Mouse (Mus musculus) gonadal fat pad, adult 2 months (tissue): ENCODE data around the gene Ercc1. TPM values are rescaled to one million over a fixed set of nuclear protein-coding genes. Genes with fewer than 3 reads are reported as not detected.

Experiments used
- DNase-seq: peaks from one replicate; pipeline ENCODE4 v3.0.0-alpha.2; 2012; ENCODE audit warnings: low read depth
- polyA plus RNA-seq: library from polyadenylated mRNA; depleted of rRNA; stranded (reverse); fragments of >200 nt; gene quantifications from 2 replicates; pipeline ENCODE4 v1.2.3, GENCODE M21; 2012

The Ercc1 gene
- polyA plus RNA-seq, 1 experiment, result 57.8 TPM

DNA sequence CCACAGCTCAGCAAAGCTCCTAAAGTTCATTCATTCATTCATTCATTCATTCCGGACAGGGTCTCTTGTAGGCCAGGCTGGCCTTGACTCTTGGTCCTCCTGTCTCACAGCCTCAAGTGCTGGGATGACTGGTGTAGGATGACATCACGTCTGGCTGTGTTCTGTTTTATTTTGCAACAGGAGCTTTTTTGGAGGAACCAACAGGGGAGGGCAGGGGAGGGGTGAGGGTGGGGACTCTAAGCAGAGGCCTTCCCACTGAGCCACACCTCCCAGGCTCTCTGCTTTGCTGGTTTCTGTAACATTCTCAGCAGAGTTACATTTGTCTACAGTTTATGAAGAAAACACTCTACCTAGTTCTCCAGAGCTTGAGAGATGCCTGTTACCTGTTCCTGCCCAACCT lies 6.5 kb upstream of the Ercc1 start:
- no peak for DNase-seq

DNA sequence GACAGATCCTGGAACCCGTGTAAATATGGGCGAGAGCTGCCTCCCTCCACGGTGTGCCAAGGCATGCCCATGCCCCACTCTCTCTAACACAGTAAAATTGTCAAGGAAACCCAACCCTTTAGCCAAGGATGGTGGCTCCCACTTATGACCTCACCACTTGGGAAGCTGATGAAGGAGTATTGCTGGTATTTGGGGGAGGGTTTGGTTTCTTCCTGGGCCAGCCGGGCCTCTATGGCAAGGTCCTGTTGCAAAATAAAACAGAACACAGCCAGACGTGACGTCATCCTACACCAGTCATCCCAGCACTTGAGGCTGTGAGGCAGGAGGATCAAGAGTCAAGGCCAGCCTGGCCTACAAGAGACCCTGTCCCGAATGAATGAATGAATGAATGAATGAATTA lies 6.0 kb upstream of the Ercc1 start:
- no peak for DNase-seq

DNA sequence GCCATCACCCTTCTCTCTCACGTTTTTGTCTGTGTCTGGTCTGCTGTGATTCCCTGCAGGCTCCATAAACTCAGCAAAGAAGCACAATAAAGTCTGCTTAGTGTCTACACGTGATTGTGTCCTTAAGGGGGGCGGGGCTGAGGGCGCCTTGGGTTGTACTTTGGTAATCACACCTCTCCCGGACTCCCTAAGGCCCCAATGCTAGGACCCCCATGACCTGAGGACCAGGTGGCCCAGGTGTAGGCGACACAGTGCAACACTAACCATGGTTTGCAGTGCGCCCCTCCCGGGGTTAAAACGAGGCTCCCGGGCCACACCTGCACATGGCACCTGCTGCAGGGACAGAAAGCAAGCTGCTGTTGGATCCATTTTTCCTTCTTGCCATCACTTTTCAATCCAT lies 3.3 kb upstream of the Ercc1 start:
- no peak for DNase-seq

DNA sequence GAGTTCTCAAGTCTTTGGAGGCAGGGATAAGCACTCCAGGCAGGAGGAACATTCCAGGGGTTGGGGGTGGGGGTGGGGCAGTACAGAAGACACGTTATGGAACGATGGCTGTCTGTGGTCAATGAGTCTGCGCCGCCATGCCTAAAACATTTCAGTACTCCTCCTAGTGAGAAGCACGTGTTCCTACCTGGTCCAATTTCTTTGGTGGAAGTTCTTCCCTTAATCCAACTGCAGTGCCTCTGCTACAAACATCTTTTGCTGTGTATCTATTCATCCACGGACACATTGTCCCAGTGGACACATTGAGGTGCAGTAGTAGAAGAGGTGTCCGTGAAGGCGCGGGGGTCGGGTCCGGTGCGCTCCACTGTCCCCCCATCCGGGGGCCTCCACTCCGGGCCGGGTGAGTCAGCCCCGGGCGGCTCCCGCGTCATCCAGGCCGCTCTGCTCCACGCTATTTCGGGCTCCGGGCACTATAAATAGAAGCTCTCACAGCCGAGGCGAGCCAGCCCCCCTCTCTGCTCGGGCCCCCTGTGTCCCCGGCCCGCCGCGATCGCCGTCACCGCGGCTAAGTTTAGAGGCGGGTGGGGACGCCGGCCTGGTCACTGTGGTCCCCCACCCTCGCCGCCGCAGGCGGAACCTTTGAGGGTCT lies 2.7 kb upstream of the Ercc1 start:
- no peak for DNase-seq

DNA sequence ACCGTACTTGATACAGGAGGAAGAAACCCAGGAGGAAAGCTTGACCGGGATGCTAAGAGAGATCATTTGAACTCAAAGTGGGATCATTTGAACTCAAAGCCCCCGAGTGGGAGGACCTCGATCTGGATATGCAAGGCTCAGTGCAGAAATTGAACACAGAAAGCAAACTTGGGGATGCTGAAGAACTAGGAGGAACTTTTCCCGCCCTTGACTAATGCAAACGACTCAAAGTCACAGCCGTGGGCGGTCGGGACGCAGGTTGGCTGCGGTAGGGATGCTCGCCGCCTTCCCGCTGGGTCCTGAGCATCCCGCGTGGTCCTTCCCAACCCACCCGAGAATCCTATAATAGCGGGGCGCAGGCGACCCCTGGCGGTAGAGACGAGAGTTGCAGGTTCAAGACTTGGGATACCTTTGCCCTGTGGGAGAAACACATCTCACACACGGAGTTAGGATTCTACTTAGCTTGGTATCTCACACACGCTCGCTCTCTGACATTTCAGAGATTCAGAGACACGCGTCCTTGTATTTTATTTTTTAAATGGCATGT lies 2.0 kb upstream of the Ercc1 start:
- DNase-seq, result no peak

DNA sequence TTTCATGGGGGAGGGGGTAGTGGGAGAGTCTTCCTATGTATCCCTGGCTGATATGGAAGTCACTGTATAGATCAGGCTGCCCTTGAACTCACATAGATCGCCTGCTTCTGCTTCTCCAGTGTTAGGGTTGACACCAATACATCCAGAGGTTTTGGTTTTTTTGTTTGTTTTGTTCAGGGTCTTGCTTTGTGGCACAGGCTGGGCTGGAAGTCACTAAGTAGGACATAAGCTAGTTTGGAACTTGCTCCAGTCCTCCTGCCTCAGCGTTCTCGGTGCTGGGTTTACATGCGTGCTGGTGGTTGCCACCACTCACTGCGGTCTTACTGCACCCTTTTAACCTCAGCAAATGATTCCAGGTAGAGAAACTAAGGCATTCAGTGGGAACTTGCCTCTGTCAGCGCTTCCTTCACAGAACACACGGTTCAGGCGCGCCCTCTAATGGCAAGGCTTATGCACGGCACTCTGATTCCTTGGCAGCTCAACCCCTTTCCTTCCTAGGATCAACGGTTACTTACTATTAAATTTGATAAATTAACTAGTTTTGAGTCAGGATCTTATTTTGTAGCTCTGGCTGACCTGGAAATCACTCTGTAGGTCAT lies 1.3 kb upstream of the Ercc1 start:
- DNase-seq, result no peak

DNA sequence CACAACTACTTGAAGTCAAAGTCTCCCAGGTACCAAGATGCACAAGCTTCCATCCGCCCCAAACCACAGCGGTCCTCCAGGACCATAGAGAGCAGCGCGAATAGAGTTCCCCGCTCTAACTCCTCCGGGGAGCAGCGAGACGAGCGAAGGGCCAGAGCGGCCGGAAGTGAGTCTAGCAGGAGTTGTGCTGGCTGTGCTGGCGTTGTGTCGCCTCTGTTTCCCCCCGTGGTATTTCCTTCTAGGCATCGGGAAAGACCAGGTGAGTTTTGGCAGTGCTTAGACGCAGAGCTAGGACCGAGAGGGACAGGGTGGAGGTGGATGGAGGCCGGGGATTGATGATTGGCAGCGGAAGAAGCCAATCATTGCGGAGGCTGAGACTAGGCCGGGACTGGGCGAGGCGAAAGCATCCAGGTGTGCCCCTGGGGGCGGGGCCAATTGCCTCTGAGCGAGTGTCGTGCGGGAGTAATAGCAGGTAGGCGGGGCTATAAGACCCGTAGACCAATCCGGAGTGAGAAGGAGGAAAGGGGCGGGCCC lies 427 bp downstream of the Ercc1 start:
- DNase-seq, result no peak

DNA sequence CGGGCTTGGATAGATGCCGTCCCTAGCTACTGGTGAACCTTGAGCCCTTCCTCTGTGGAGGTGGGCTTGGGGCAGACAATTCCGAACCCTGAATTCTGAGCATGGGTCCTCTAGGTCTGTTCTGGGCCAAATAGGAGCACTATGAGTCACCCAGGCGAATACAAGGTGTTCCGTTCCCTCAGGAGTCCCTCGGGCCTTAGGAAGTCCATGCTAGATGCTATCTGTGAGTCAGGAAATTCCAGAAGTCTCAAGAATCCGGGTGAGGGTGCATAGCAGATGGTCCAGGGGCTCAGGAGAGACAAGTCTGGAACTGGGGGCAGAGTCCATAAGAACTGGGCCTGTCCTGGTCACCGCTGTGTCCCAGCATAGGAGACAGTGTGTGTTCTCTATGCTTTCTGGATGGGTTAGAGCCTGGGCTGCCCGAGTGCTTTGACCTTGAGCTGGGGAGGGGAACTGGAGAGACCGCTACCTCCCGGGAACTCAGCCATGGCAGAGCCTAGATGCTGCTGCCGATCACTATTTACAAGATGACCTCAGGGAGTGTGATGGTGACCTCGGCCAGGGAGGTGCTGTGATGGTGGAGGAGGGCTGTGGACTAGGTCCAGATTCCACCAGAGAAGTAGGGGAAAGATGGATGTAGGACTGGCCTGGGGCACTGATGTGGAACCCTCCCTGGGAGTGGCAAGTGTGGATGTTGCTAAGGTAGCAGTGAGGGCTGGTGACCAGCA lies 4.8 kb downstream of the Ercc1 start:
- no peak for DNase-seq

DNA sequence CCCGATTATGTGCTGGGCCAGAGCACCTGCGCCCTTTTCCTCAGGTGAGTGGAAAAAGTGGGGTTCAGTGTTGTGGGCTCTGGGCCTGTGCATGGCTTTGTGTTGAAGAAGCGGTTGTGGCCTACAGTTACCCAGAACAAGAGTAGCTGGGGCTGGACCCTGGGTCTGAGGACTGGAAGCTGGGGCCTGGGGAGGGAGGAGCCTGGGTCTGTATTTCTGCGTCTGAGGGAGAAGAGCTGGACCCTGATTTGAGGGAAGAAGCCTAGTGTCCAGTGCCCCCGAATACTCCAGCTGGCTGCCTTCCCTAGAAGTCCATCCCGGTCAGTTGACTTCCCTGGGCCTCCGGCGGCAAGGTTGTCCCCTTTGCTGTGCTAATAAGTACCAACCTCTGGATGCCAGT lies 5.6 kb downstream of the Ercc1 start:
- DNase-seq, result no peak

DNA sequence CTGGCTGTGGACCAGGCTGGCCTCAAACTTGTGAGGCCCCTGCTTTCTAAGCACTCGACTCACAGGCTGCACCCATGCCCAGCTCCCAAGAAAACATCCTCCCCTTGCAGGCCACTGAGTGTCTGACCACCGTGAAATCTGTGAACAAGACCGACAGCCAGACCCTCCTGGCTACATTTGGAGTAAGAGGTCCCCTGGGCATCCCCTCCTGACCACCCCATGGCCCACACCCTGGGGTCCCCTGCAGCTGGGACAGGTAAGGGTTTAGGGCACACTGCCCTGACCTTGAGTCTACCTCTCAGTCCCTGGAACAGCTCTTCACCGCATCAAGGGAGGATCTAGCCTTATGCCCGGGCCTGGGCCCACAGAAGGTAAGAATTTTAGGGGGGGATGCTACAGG lies 10.4 kb downstream of the Ercc1 start:
- DNase-seq, result no peak

DNA sequence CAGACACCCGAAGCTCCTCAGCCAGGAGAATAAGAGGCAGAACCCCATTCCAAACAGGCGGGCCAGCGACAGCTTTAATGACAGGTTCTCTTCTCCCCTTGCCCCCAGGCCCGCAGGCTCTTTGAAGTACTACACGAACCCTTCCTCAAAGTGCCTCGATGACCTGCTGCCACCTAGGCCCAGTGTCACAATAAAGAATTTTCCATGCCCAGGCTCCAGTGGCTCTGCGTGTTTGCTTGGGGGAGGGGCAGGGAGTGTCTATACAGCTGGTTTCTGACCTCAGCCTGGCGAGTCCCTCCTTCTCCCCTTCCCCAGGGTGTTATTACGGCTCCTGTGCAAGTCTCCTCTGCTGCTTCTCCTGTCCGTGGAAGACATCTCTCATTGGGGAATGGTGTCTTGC lies 11.7 kb downstream of the Ercc1 start:
- DNase-seq, result no peak

DNA sequence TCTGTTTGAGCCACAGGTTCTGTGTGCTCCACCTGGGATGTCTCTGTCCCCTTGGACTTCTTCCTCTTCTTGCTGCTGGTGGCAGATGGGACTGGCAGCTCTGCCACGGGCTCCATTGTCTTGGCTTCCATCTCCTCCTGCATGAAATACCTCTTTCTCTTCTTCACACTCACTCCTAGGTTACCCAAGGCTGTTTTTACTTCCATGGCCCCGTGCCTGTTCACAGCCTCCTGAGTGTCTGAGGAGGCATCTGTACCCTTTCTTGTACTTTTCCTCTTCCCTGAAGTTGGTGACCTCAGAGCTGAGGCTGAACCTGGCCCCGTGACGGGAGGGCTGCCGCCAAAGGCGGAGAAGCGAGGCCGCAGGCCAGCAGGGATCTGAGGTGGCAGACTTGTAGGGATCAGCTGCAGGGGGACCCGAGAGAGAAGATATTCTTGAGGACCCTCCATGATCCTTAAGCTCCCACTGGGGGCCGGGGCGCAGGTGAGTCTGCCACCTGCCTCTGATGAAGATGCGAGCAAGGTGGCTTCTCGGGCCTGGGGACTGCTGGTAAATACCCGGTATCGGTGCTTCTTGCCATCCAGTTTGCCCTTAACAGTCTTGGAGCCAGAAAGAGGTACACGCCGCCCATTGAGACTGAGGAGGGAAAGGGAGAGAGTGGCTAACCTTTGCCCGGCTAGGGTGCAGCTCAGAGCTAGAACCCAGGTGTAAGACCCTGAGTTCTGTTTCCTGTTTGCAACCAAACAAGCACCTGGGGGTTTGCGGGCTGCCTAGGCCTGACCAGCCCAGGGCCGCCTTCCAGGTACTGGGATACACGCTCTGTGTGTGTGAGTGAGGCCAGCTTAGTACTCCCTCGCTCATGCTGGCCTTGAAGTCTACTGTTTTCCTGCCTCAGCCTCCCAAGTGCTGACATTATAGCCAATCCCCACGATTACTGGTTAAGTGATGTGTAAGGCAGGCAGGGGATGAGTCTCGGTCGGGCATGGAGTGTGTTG lies 13.1 kb downstream of the Ercc1 start:
- no peak for DNase-seq

DNA sequence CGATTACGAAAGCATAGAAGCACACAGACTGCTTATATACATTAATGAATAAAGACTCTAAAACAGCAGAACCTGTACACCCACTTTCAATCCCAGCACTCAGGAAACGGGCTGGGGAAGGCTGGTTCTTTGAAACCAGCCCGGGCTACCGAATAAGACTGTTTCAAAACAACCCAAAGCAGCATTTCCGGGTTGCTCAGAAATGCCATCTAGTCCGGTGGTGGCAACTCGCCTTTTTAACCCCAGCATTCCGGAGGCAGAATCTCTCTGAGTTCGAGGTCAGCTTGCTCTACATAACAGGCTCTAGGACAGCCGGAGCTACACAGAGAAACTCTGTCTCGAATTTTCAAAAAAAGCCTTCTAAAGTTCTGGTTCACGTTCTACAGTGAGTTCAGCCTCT lies 14.1 kb downstream of the Ercc1 start:
- DNase-seq, result no peak

DNA sequence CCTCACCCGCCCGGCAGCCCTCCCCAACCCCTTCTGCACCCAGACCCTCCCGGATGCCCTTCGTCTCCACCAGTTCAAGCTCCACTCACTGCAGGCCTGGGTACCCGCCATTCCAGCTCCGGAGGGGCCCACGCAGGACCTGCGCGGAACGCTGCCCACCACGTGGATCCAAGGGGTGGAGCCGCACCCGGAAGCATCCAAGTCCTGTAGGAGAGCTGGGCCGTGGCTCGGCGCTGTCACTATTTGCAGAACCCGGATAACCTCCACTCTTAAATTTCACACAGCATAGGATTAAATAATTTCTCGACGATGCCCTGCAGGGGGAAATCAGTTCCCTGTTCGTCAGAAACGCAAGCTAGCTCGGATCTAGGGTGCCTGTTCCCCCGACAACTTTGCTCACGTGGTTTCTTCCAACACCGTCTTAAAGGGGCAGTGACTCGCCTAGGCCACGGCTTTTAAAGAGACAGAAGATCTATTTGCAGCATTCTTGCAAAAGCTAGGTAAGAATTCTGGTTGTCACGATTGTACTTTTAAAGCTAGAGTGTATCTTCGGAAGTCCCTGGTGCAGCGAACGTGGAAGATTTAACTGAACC lies 14.8 kb downstream of the Ercc1 start, which contains the start of the genes Cd3eap and Ppp1r13l:
Gene Cd3eap (minus strand): TSS at position 185 of the 593 bp plus-strand sequence.
Gene Ppp1r13l (plus strand): TSS at position 451 of the 593 bp plus-strand sequence.
- no peak for DNase-seq

DNA sequence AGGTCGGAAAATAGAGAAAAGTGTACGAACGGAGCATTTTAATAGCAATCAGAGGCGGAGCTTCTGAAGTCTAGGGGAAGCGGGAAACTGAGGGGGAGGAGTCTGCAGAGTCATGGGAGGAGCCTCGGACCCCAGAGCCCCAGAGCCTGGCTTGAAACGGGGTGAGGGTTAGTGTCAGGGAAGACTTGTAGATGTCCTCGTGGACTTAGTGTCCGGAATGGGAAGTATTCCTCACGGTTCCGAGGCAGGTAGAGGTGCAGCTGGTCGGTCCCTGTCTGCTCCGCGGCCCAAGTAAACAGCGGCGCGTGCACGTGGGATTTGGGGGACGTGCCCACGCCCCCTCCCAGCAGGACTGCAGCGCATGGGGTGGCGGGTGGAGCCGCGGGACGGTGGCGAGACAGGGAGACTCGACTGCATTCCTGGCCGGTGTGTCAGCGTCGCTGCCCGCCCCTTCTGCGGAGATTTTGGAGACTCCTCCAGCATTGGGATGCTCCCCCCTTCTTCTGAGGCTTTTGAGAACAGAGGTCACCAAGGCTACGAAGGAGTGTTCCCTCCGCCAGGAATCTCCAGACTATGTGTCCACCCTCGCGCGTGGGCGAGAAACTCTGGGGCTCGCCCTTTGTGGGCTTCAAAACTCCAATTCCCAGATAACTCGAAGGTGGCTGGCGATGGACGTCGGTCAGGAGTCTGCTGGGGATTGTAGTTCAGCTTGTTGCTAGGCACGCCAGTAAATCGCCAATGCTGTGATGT lies 15.5 kb downstream of the Ercc1 start:
- DNase-seq, result no peak

DNA sequence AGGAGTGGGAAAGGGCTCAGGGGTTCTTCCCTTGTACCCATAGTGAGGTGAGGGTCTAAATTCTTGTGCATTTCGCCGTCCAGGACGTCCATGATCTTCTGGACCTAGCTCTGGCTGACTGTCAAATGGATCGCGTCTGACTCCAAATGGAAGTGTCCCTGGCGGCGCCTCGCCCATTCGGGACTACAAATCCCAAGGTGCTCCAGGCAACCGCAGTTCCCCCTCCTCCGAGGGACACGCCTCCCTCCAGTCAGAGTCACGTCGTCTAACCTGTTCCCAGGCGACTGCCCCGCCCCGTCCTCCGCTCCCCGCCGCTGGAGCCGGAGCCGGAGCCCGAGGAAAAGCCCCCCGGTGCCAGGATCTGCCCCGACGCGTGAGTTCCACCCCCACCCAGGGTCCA lies 16.4 kb downstream of the Ercc1 start:
- DNase-seq, result no peak

DNA sequence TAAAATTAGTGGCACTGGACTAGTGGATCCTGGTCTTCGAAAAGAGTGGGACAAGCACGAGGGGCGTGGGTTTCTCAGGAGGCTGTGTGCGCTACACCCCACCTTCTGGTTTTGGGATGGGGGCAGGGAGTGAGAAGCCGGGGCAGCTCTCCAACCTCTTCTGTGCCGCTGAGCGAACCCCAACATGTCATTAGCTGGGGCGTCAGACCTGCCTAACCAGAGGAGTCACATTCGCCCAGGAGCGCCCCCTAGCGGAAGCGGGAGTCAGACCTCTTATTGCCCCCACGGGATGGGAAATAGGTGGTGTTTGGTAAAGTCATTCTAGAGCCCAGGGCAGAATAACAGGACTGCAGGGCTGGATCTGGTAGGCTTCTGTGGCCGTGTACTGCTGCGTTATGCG lies 17.1 kb downstream of the Ercc1 start:
- no peak for DNase-seq

DNA sequence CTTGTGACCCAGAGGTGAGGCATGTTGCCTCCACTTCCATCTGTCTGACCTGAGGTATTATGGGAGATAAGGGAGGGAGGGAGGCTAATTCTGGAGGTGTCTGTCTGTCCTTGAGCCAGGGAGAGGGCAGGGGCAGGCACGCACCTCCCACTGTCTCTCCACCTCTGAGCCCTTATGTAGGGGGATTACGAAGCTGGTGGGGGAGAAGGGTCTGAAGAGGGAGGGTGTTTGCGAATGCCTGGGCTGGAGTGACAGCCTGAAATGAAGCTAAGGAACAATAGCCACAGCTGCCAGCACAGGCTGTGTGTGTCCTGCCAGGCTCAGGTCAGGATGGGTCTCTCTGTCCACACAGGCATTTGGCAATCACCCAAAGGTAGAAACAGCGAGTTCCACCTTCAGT lies 17.7 kb downstream of the Ercc1 start:
- DNase-seq, result no peak

DNA sequence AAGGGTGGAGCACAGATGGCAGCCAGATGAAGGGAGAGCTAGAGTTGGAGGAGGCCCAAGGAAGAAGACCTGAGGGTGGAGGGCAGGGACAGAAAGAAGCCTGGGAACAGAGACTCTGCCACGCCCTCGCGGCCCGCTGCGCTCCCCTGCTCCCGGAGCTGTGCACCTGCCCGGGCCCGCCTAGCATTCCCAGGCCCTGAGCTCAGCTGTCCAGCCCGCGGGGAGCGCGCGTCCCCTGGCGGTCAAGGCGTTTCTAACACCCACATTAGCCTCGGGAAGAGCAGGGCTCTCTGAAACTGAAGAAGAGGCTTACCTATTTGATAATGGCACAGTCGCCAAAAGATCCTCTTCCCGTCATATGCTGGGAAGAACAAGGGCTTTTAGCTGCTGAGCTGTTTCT lies 19.3 kb downstream of the Ercc1 start:
- DNase-seq, result no peak

DNA sequence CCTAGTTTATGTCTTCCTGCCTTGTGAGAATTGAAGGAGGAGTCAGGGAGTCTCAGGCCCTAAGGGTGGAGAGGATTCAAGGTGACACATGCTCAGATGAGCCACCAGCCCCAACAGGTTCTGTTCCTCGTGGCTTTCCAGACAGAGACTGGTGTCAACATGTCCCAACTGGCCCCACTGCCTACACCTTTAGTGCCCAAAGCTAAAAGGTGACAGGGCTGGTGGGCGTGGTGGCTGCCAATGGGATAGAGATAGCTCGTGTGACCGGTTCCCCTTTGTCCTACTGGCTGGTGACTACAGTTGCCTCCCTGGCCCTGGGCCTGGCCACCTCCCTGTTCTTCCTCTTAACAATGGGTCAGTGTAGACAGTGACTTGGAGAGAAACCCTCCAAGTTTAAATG lies 20.8 kb downstream of the Ercc1 start:
- peak; percentile 100 for DNase-seq
